Mouse (Mus musculus) forebrain, embryonic 11.5 days (tissue): ENCODE data around the gene BC005624. TPM values are rescaled to one million over a fixed set of nuclear protein-coding genes. Genes with fewer than 3 reads are reported as not detected.
A peak's percentile ranks its signal among the peaks of the same experiment; 100 is the strongest.
"Not testable (repeated sequence)": the region's sequence is repeated elsewhere in the genome, so short reads cannot be mapped to it uniquely, and the experiment has no call there.

ENCODE experiments used
- ATAC-seq: fragments of 200-750 bp; cut with Nextera tagmentation; replicated peaks from 2 replicates; pipeline ENCODE4 v1.8.0; 2017; ENCODE audit warnings: moderate TSS enrichment; ENCODE audit not compliant: low FRiP score
- DNase-seq: peaks from one replicate; pipeline ENCODE4 v3.0.0-alpha.2; 2017; ENCODE audit warnings: low spot score
- H3K27ac ChIP-seq: fragments of 300-500 bp; sonication (generic); 2 replicates; pipeline ENCODE4 v1.5.1; 2014; ENCODE audit warnings: low read depth, low read length
- H3K27me3 ChIP-seq: fragments of 300-500 bp; sonication (generic); 2 replicates; pipeline ENCODE4 v1.6.1; 2014; ENCODE audit warnings: mild to moderate bottlenecking, low read length, mixed read lengths; ENCODE audit not compliant: control insufficient read depth, insufficient read depth
- H3K36me3 ChIP-seq: fragments of 300-500 bp; sonication (generic); 2 replicates; pipeline ENCODE4 v1.6.1; 2014; ENCODE audit warnings: mild to moderate bottlenecking, low read length, moderate library complexity, mixed read lengths; ENCODE audit not compliant: control insufficient read depth, insufficient read depth
- H3K4me1 ChIP-seq: fragments of 300-500 bp; sonication (generic); replicated peaks from 2 replicates; pipeline ENCODE4 v1.6.1; 2014; ENCODE audit warnings: low read length, mixed read lengths; ENCODE audit not compliant: control insufficient read depth, insufficient read depth
- H3K4me2 ChIP-seq: fragments of 300-500 bp; sonication (generic); 2 replicates; pipeline ENCODE4 v1.6.1; 2014; ENCODE audit warnings: low read depth, mild to moderate bottlenecking, low read length, moderate library complexity, mixed read lengths; ENCODE audit not compliant: severe bottlenecking
- H3K4me3 ChIP-seq: fragments of 300-500 bp; sonication (generic); 2 replicates; pipeline ENCODE4 v1.5.1; 2014; ENCODE audit warnings: low read depth, low read length
- H3K9ac ChIP-seq: fragments of 300-500 bp; sonication (generic); 2 replicates; pipeline ENCODE4 v1.6.1; 2014; ENCODE audit warnings: low read length
- H3K9me3 ChIP-seq: fragments of 300-500 bp; sonication (generic); 2 replicates; pipeline ENCODE4 v1.6.1; 2016; ENCODE audit warnings: low read length, mixed read lengths; ENCODE audit not compliant: control insufficient read depth
- WGBS: fragments of 180-500 bp; shearing (Covaris S2); extraction: QIAGEN DNeasy Blood & Tissue Kit; methylation state at CpG from one replicate; pipeline ENCODE4 v1.1.7; 2014; 5-methylcytosine and 5-hydroxymethylcytosine counted together
- polyA plus RNA-seq: library from polyadenylated mRNA; unstranded; fragments of >200 nt; fragmentation: Nextera tagmentation; extraction: Ambion mirVana; gene quantifications from 2 replicates; pipeline ENCODE4 v1.2.1, GENCODE M21; 2014

The BC005624 gene
- polyA plus RNA-seq, 1 experiment from 2014 or later, result 59.7 TPM

- Histone ChIP-seq H3K4me3 (no peak overlapping the region), H3K9ac (no peak overlapping the region), H3K4me2 (no peak overlapping the region), H3K27me3 (no peaks in the 10 kb centered on the region), H3K4me1 (no peaks in the 10 kb centered on the region), H3K27ac (no peak overlapping the region), H3K36me3 (no peaks in the 10 kb centered on the region), H3K9me3 (no peaks in the 10 kb centered on the region)
- DNase-seq (no peak), ATAC-seq (no peak)
- WGBS, result 44% methylated on average over 4 of the region's 4 CpGs
These were observed 43.4 kb downstream of the BC005624 start for GRCm38 (mm10) chr2:30938574-30938991.

GRCm38 (mm10) chr2:30937731-30938130 lies 44.3 kb downstream of the BC005624 start:
- Histone ChIP-seq H3K27me3 (no peaks in the 10 kb centered on the region), H3K36me3 (no peaks in the 10 kb centered on the region), H3K4me3 (no peak overlapping the region), H3K27ac (no peak overlapping the region), H3K4me1 (no peaks in the 10 kb centered on the region), H3K9me3 (no peaks in the 10 kb centered on the region), H3K9ac (no peak overlapping the region), H3K4me2 (no peak overlapping the region)
- ATAC-seq, result no peak
- DNase-seq, result no peak
- WGBS, result 87% methylated on average over 8 of the region's 8 CpGs

GRCm38 (mm10) chr2:30936808-30937207 lies 45.2 kb downstream of the BC005624 start:
- H3K36me3 ChIP-seq, result no peaks in the 10 kb centered on the region
- H3K27me3 ChIP-seq, result no peaks in the 10 kb centered on the region
- ATAC-seq (no peak), DNase-seq (no peak)
- no peak overlapping the region for H3K4me2 ChIP-seq
- H3K4me1 ChIP-seq, result no peaks in the 10 kb centered on the region
- no peaks in the 10 kb centered on the region for H3K9me3 ChIP-seq
- no peak overlapping the region for H3K9ac ChIP-seq
- H3K4me3 ChIP-seq, result no peak overlapping the region
- 82% methylated on average over 3 of the region's 3 CpGs for WGBS
- H3K27ac ChIP-seq, result no peak overlapping the region

GRCm38 (mm10) chr2:30933917-30934450 lies 48.0 kb downstream of the BC005624 start:
- Histone ChIP-seq H3K4me2 (no peak overlapping the region), H3K27me3 (no peaks in the 10 kb centered on the region), H3K27ac (no peak overlapping the region), H3K9me3 (no peaks in the 10 kb centered on the region), H3K9ac (no peak overlapping the region), H3K4me1 (peaks cover 5% of the 10 kb centered on the region; the same call in 1 of the 2 replicates), H3K4me3 (no peak overlapping the region), H3K36me3 (no peaks in the 10 kb centered on the region)
- no peak for ATAC-seq
- DNase-seq, result peak; percentile 86
- WGBS, result 21% methylated on average over 7 of the region's 7 CpGs

GRCm38 (mm10) chr2:30933032-30933431 lies 49.0 kb downstream of the BC005624 start:
- Histone ChIP-seq H3K36me3 (no peaks in the 10 kb centered on the region), H3K9ac (no peak overlapping the region), H3K9me3 (no peaks in the 10 kb centered on the region), H3K4me1 (peaks cover 5% of the 10 kb centered on the region; the same call in 1 of the 2 replicates), H3K4me2 (no peak overlapping the region), H3K27me3 (no peaks in the 10 kb centered on the region), H3K4me3 (no peak overlapping the region), H3K27ac (no peak overlapping the region)
- ATAC-seq (no peak), DNase-seq (peak; percentile 45)
- WGBS, result 70% methylated on average over 6 of the region's 6 CpGs

- DNase-seq (no peak), ATAC-seq (no peak)
- Histone ChIP-seq H3K9me3 (no peaks in the 10 kb centered on the region), H3K27me3 (no peaks in the 10 kb centered on the region), H3K4me2 (no peak overlapping the region), H3K4me3 (no peak overlapping the region), H3K4me1 (peaks cover 5% of the 10 kb centered on the region; the same call in 1 of the 2 replicates), H3K27ac (no peak overlapping the region), H3K36me3 (no peaks in the 10 kb centered on the region), H3K9ac (no peak overlapping the region)
- 83% methylated on average over 3 of the region's 3 CpGs for WGBS
These were observed 50.1 kb downstream of the BC005624 start for GRCm38 (mm10) chr2:30931922-30932321.

- H3K9ac ChIP-seq, H3K27ac ChIP-seq, ATAC-seq, H3K4me3 ChIP-seq, DNase-seq, H3K4me2 ChIP-seq, H3K4me1 ChIP-seq, H3K36me3 ChIP-seq, H3K9me3 ChIP-seq, H3K27me3 ChIP-seq: not testable (repeated sequence)
- 84% methylated on average over 2 of the region's 2 CpGs for WGBS
These were observed 51.2 kb downstream of the BC005624 start for GRCm38 (mm10) chr2:30930846-30931245.

GRCm38 (mm10) chr2:30929483-30930045 lies 52.4 kb downstream of the BC005624 start, which contains the start of gene Ptges:
TSS of gene Ptges (minus strand) at chr2:30929863.
- Histone ChIP-seq H3K4me3 (peak within 1 kb of the TSS; percentile 16; the same call in 1 of the 2 replicates), H3K9ac (peak within 1 kb of the TSS; percentile 32), H3K9me3 (no peaks in the 10 kb centered on the region), H3K36me3 (no peaks in the 10 kb centered on the region), H3K4me2 (peak within 1 kb of the TSS; percentile 48), H3K4me1 (peaks cover 5% of the 10 kb centered on the region; the same call in 1 of the 2 replicates), H3K27ac (no peak within 1 kb of the TSS), H3K27me3 (no peaks in the 10 kb centered on the region)
- DNase-seq, result peak; percentile 87
- ATAC-seq, result peak; percentile 49; the same call in 1 of the 2 replicates
- 3% methylated on average over 23 of the region's 23 CpGs for WGBS
